Mouse (Mus musculus): Measurements from ENCODE around the gene Sult1e1. TPM values are rescaled to one million over a fixed set of nuclear protein-coding genes. Genes with fewer than 3 reads are reported as not detected.

Gene Sult1e1
- 0.82 TPM for polyA plus RNA-seq (2014; fragmentation: Illumina TruSeq; extraction: RNeasy Lipid Tissue Mini Kit (QIAGEN cat#74804); ENCODE audit: low read depth, low replicate concordance)

GRCm38 (mm10) chr5:87591494-87591893 is at the start of gene Sult1e1:
TSS of gene Sult1e1 (minus strand) at chr5:87591594.

GRCm38 (mm10) chr5:87568845-87569244 is 22.5 kb downstream of the Sult1e1 start, which contains the start of gene Sult1d1:
TSS of gene Sult1d1 (minus strand) at chr5:87569027.

DNA sequence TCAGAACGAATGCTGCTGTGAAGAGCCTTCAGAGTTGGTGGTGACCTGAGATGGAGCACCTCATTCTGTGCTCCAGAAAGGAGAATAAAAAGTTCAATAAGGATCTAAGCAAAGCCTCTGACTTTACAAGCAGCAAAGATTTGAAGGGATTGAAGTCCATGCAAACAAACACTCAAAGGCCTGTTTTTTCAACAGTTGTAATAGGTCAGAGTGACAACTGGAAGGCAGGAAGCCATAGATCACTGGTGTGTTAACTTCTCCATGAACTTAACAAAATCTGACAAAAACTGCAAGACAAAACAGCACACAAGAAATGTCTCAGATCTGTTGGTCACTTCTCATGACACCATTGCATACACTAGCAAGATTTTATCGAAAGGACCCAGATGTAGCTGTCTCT is 53.3 kb downstream of the Sult1e1 start, which contains the start of gene Sult1b1:
Sult1b1 (minus strand) TSS at position 85 of the 400 bp plus-strand sequence.

Other genes starting within 250 kb of the Sult1e1 start
- not detected for gene Ugt2b38, start 167.4 kb downstream of the Sult1e1 start, polyA plus RNA-seq (2014; fragmentation: Illumina TruSeq; extraction: RNeasy Lipid Tissue Mini Kit (QIAGEN cat#74804); ENCODE audit: low read depth, low replicate concordance)
- not detected for gene Ugt2a2, start 109.3 kb downstream of the Sult1e1 start, polyA plus RNA-seq (2014; fragmentation: Illumina TruSeq; extraction: RNeasy Lipid Tissue Mini Kit (QIAGEN cat#74804); ENCODE audit: low read depth, low replicate concordance)
- not detected for gene Gm43638, start 104.8 kb downstream of the Sult1e1 start, polyA plus RNA-seq (2014; fragmentation: Illumina TruSeq; extraction: RNeasy Lipid Tissue Mini Kit (QIAGEN cat#74804); ENCODE audit: low read depth, low replicate concordance)
- gene Ugt2a1, start 100.7 kb downstream of the Sult1e1 start, polyA plus RNA-seq (2014; fragmentation: Illumina TruSeq; extraction: RNeasy Lipid Tissue Mini Kit (QIAGEN cat#74804); ENCODE audit: low read depth, low replicate concordance) = not detected
- gene Sult1b1, start 53.4 kb downstream of the Sult1e1 start, polyA plus RNA-seq (2014; fragmentation: Illumina TruSeq; extraction: RNeasy Lipid Tissue Mini Kit (QIAGEN cat#74804); ENCODE audit: low read depth, low replicate concordance) = not detected
- not detected for gene Sult1d1, start 22.6 kb downstream of the Sult1e1 start, polyA plus RNA-seq (2014; fragmentation: Illumina TruSeq; extraction: RNeasy Lipid Tissue Mini Kit (QIAGEN cat#74804); ENCODE audit: low read depth, low replicate concordance)
- gene Csn1s1, start 74.6 kb upstream of the Sult1e1 start, polyA plus RNA-seq (2014; fragmentation: Illumina TruSeq; extraction: RNeasy Lipid Tissue Mini Kit (QIAGEN cat#74804); ENCODE audit: low read depth, low replicate concordance) = not detected
- gene Csn2, start 108.0 kb upstream of the Sult1e1 start, polyA plus RNA-seq (2014; fragmentation: Illumina TruSeq; extraction: RNeasy Lipid Tissue Mini Kit (QIAGEN cat#74804); ENCODE audit: low read depth, low replicate concordance) = not detected
- gene Csn1s2a, start 183.0 kb upstream of the Sult1e1 start, polyA plus RNA-seq (2014; fragmentation: Illumina TruSeq; extraction: RNeasy Lipid Tissue Mini Kit (QIAGEN cat#74804); ENCODE audit: low read depth, low replicate concordance) = not detected
- not detected for gene Csn1s2b, start 216.5 kb upstream of the Sult1e1 start, polyA plus RNA-seq (2014; fragmentation: Illumina TruSeq; extraction: RNeasy Lipid Tissue Mini Kit (QIAGEN cat#74804); ENCODE audit: low read depth, low replicate concordance)
- gene Prr27, start 234.1 kb upstream of the Sult1e1 start, polyA plus RNA-seq (2014; fragmentation: Illumina TruSeq; extraction: RNeasy Lipid Tissue Mini Kit (QIAGEN cat#74804); ENCODE audit: low read depth, low replicate concordance) = not detected

Measured in adrenal gland, adult 10 weeks (tissue).